Mouse (Mus musculus) 416B (cell line): Measurements from ENCODE around the gene Fhod1.

Experiments used
- DNase-seq: peaks from one replicate; pipeline ENCODE4 v3.0.0; 2011; ENCODE audit warnings: low read depth

The Fhod1 gene

DNA sequence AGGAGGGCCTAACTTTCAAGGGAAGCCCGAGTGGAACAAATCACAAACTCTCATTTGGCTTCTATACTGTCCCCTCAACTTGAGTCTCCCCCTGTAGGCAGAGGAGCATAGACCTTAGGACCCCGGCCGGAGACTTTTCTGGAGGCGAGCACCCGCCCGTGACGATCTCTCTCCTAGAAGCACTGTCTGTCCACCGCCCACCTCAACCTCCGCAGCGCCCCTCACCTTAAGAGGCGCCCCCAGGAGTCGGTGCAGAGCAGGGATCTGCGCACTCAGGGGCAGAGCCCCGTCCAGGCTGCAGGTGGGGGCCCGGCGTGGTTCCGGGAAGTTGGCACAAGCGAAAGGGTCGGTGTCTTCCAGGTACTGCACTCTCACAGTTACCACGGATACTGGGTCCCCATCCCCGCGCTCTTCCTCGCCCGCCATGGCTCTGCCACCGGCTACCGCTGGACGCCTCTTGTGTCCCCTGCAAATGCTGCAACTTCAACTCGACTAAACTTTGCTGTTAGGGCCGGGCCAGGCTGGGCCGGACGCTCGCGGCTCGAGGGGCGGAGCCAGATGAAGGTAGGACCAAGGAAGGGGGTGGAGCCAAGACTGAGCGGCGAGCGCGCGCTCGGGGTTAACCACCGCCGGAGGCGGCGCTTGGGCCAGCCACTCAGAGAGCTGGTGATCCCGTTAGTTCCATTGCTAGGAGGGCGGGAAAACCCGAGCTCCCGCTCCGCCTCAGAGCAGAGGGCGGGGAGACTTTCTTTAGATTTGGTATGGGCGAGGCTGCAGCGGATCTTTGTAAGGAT is at the start of gene Fhod1:
TSS of gene Fhod1 (minus strand) at position 526 of the 794 bp plus-strand sequence.
- peak; percentile 97 for DNase-seq

GRCm38 (mm10) chr8:105393915-105394314 is 46.2 kb upstream of the Fhod1 start:
- no peak for DNase-seq

DNA sequence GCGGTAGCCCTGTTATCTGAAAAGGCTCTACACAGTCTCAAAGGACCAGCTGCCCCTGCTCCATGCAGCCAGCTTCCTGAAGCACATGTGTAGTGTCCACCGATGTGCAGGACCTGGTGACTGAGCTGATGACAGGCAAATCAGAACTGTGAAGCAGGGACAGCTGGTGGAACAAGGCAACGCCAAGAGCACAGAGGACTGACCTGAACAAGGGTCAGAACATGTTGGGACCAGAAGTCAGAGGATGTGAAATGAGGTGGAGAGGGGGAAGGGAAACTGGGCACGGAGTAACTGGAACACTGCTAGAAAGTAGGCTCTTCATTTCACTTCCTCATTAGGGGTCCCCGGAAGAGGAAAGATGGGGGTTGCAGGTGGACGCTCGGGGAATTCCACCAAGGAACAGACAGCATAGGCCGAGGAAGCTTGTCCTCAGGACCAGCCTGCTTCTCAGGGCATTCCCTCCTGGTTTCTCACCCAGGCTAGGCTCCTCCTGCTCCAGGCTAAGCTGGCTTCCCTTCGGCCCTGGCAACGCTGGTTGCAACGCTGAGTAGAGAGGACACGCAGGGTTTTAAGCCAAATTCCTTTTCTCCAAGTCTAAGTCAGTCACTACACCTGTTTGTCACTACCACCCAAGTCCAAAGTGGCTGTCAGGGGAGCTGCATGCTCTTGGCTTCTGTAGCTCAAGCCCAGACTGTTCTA is 45.5 kb upstream of the Fhod1 start:
- no peak for DNase-seq

DNA sequence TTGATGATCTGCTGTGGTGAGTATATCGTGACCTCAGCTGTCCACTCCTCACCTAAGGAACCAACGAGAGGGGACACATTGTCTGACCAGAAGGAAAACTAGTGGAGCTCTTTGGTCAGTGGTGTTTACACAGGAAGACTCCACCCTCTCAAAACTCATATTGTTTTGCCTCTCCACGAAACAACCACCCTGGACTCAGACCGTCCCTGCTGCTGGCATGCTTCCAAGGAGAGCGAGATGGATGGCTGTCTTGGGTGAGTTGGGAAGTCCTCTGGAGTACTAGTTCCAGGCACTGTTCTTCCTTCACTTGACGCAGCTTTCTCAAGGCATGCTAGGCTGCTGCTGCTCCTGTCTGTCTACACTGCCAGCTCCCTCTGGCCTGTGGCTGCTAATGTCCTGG is 41.3 kb upstream of the Fhod1 start:
- DNase-seq, result no peak

DNA sequence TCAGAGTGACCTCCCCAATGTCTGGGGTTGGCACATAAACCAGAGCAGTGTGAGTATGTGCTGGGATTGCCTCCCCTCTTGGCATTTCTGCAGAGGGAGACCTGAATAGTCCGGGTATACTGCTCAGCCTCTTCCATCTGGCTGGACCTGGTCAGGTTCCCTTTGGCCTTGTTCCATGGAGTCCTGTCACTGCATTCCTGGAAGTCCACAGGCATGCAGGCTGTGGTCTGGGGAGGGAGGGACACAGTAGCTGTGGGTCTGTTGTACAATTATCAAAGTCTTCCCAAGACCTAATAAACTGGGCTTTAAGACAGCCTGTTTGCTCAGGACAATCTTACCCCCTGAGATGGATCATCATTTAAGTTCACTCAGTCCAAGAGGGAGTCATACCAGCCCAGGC is 39.4 kb upstream of the Fhod1 start:
- no peak for DNase-seq

DNA sequence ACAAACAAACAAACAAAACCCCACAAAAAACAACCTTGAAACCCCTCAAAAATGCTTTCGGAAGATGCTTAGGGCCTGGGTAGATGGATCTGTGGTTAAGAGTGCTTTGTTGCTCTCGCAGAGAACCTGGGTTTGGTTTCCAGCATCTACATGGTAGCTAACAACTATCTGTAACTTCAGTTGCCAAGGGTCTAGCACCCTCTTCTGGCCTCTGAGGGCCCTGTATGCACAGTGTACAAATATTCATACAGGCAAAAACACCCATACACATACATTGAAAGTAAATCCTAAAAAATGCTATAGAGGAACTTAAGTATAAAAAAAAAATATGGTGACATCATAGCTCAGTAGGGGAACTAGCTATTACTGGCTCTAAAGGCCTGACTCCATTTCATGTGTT is 36.3 kb upstream of the Fhod1 start:
- DNase-seq, result peak; percentile 41

DNA sequence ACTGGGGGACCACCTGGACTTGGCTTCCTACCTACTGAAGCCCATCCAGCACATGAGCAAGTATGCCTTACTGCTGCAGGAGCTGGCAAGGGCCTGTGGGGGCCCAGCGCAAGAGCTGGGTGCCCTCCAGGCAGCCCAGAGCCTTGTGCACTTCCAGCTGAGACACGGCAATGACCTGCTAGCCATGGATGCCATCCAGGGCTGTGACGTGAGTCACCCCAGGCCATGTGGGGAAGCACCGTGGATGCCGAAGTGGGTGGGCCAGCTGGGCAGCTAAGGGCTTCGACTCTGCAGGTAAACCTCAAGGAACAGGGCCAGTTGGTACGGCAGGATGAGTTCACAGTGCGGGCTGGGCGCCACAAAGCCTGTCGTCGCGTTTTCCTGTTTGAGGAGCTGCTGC is 32.6 kb upstream of the Fhod1 start:
- no peak for DNase-seq

DNA sequence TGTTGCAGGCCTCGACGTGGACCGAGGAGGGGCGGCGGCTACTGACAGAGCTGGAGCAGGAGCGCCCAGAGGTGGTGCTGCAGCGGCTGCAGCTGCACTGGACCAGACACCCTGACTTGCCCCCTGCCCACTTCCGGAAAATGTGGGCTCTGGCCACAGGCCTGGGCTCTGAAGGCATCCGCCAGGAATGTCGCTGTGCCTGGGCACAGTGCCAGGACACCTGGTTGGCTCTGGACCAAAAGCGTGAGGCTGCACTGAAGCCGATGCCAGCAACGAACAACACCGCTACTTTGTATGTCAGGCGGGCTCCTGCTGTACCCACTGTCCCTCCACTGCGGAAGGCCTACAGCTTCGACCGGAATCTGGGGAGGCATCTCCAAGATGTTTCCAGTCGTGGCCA is 30.9 kb upstream of the Fhod1 start:
- peak; percentile 75 for DNase-seq

- DNase-seq, result no peak
Measured at GRCm38 (mm10) chr8:105374513-105374966, 26.8 kb upstream of the Fhod1 start.

DNA sequence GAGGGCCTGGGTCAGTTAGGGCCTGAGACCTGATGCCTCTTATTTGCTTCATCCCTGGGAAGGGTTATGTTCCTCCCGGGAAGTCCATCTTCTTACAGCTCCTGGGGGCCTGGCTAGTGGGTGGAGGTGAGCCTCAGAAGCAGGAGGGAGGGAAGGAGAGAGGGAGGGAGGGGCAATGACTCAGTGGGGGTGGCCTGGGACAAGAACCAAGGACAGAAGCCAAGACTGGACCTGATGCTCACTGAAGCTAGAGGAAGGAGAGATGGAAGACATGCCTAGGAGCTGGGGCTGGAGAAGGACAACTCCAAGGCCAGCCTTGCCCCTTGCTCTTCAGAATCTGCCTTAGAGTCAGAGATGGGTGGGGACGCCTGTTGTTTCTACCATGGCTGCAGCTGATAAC is 25.3 kb upstream of the Fhod1 start, which contains the start of gene Plekhg4:
TSS of gene Plekhg4 (plus strand) at position 243 of the 400 bp plus-strand sequence.
- DNase-seq, result no peak

- no peak for DNase-seq
Measured at GRCm38 (mm10) chr8:105372473-105372872, 24.7 kb upstream of the Fhod1 start.

- peak; percentile 53 for DNase-seq
Measured at GRCm38 (mm10) chr8:105367107-105367506, 19.4 kb upstream of the Fhod1 start.

- no peak for DNase-seq
Measured at GRCm38 (mm10) chr8:105361751-105362702, 14.3 kb upstream of the Fhod1 start.

DNA sequence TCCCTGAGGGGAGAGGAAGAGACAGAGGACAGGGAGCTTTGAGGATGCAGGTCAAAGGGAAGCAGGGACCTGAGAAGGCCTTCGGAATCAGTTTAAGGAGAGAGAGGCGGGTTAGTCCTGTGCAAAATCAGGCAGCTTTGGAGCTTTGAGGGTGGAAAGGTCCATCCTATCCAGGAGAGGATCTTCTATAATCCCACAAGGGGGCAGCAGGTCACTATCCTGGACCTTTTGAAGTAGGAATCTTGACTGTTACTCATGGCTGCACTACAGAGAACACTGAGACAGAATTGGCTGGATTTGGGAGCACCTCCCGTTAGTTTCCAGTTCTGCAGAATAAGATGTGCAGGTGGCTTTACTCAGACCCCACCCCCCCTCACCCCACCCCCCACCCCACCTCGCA is 11.9 kb upstream of the Fhod1 start:
- DNase-seq, result peak; percentile 57

- no peak for DNase-seq
Measured at GRCm38 (mm10) chr8:105359208-105359607, 11.5 kb upstream of the Fhod1 start.

DNA sequence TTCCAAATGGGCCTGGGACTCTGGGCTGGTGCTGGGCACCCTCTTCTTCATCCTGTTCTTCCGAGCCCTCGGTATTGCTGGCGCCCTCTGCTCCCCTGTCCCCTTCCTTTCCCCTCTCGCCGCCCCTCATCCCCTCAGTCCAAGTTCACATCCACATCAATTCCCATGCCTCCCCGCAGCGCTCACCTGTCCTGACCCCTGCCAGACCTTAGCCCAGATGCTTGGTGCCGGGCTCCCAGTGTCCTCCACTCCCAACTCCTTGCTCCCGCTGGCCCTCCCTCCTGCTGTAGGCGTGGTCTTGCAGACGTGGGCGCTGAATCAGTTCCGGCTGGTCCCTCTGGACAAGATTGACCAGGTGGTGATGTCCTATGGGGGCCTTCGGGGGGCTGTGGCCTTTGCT is 8.9 kb upstream of the Fhod1 start:
- no peak for DNase-seq

DNA sequence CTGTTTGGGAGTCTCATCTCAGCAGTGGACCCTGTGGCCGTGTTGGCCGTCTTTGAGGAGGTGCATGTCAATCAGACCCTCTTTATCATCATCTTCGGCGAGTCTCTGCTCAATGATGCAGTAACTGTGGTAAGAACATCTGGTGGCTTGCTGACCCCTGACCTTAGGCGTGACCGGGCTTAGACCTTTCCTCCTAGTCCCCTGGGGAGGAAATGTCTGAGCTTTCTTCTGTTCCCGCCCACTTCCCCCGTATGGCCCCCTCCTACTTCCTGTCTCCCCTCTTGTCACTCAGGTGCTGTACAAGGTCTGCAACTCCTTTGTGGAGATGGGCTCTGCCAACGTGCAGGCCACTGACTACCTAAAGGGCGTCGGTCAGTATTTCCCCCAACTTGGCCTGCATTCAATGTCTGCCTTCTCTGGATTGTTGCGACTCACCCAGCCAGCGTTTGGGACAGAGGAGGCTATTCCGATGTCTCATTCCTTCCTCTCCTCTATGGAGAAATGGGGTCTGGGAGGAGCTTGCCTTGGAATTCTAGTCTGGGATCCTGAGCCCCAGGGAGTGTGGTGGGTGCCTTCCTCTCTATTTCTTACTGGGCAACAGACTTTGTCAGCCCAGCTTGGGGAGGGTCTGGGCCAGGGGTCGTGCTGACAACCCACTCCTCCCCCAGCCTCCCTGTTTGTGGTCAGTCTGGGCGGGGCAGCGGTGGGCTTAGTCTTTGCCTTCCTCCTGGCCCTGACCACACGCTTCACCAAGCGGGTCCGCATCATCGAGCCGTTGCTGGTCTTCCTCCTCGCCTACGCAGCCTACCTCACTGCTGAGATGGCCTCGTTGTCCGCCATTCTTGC is 7.6 kb upstream of the Fhod1 start:
- peak; percentile 43 for DNase-seq

GRCm38 (mm10) chr8:105354549-105354948 is 6.8 kb upstream of the Fhod1 start:
- no peak for DNase-seq

- no peak for DNase-seq
Measured at GRCm38 (mm10) chr8:105353583-105354135, 5.9 kb upstream of the Fhod1 start.

DNA sequence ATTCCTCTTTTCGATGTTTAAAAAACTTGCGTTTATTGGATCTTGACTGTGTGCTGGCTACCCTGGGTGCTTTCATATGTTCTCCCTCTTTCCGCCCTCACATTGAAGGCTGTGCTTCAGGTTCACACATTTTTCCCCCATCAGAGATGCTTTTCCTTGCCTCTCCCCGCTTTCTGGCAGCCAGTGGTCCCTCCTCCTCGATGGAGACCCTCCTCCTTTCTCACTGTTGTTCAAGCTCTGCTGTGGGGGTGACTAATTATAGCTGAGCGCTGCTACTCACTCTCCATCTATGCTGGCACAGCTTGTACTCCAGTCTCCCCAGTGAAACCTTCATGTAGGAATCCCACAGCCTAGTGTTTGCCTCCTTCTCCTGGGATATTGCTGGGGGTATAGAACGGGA is 2.4 kb upstream of the Fhod1 start:
- DNase-seq, result no peak
